Mouse (Mus musculus) midbrain, embryonic 14.5 days (tissue): ENCODE results near the gene Rcan2. TPM values are rescaled to one million over a fixed set of nuclear protein-coding genes. Genes with fewer than 3 reads are reported as not detected.

Experiments used
- ATAC-seq: fragments of 200-750 bp; cut with Nextera tagmentation; 2 replicates; pipeline ENCODE4 v1.8.0; 2017; ENCODE audit warnings: moderate number of reproducible peaks, moderate library complexity; ENCODE audit not compliant: low FRiP score, low TSS enrichment
- DNase-seq: peaks from one replicate; pipeline ENCODE4 v3.0.0-alpha.2; 2015
- H3K27ac ChIP-seq: fragments of 300-500 bp; sonication (generic); replicated peaks from 2 replicates; pipeline ENCODE4 v1.5.1; 2014; ENCODE audit warnings: mild to moderate bottlenecking, low read depth, low read length, moderate library complexity
- H3K27me3 ChIP-seq: fragments of 300-500 bp; sonication (generic); 2 replicates; pipeline ENCODE4 v1.6.1; 2014; ENCODE audit warnings: low read length, control low read depth, mixed read lengths; ENCODE audit not compliant: control insufficient read depth, insufficient read depth
- H3K36me3 ChIP-seq: fragments of 300-500 bp; sonication (generic); 2 replicates; pipeline ENCODE4 v1.6.1; 2014; ENCODE audit warnings: low read length, control low read depth; ENCODE audit not compliant: control insufficient read depth, insufficient read depth
- H3K4me1 ChIP-seq: fragments of 300-500 bp; sonication (generic); 2 replicates; pipeline ENCODE4 v1.6.1; 2014; ENCODE audit warnings: mild to moderate bottlenecking, antibody characterized with exemption, low read length, control low read depth; ENCODE audit not compliant: control insufficient read depth, insufficient read depth
- H3K4me2 ChIP-seq: fragments of 300-500 bp; sonication (generic); 2 replicates; pipeline ENCODE4 v1.6.1; 2014; ENCODE audit warnings: mild to moderate bottlenecking, low read length, moderate library complexity
- H3K4me3 ChIP-seq: fragments of 300-500 bp; sonication (generic); replicated peaks from 2 replicates; pipeline ENCODE4 v1.5.1; 2014; ENCODE audit warnings: low read depth, low read length
- H3K9ac ChIP-seq: fragments of 300-500 bp; sonication (generic); replicated peaks from 2 replicates; pipeline ENCODE4 v1.6.1; 2014; ENCODE audit warnings: mild to moderate bottlenecking, low read length, moderate library complexity
- H3K9me3 ChIP-seq: fragments of 300-500 bp; sonication (generic); 2 replicates; pipeline ENCODE4 v1.6.1; 2016; ENCODE audit warnings: low read length, control low read depth, mixed read lengths; ENCODE audit not compliant: control insufficient read depth
- WGBS: fragments of 180-500 bp; shearing (Covaris S2); extraction: QIAGEN DNeasy Blood & Tissue Kit; methylation state at CpG from one replicate; pipeline ENCODE4 v1.1.7; 2014; 5-methylcytosine and 5-hydroxymethylcytosine counted together
- polyA plus RNA-seq: library from polyadenylated mRNA; unstranded; fragments of >200 nt; fragmentation: Nextera tagmentation; extraction: Ambion mirVana; gene quantifications from 2 replicates; pipeline ENCODE4 v1.2.1, GENCODE M21; 2014

The Rcan2 gene
- polyA plus RNA-seq, 1 experiment from 2014 or later: 79.4 TPM

- ATAC-seq: no peak
- 88% methylated on average over 3 of the region's 3 CpGs for WGBS
These were observed 158.6 kb downstream of the Rcan2 start for GRCm38 (mm10) chr17:43959797-43960196.

GRCm38 (mm10) chr17:43969943-43970342, 168.8 kb downstream of the Rcan2 start:
- Histone ChIP-seq H3K36me3 (no peaks in the 10 kb centered on the region), H3K9ac (no peak overlapping the region), H3K4me3 (no peak overlapping the region), H3K4me2 (no peak overlapping the region), H3K27me3 (no peaks in the 10 kb centered on the region), H3K4me1 (no peaks in the 10 kb centered on the region), H3K9me3 (no peaks in the 10 kb centered on the region), H3K27ac (no peak overlapping the region)
- ATAC-seq (no peak), DNase-seq (no peak)
- 92% methylated on average over 10 of the region's 10 CpGs for WGBS

More at GRCm38 (mm10) chr17:43959797-43960196, 158.6 kb downstream of the Rcan2 start:
- H3K4me2 ChIP-seq: no peak overlapping the region
- no peak overlapping the region for H3K9ac ChIP-seq
- no peak for DNase-seq
- H3K4me1 ChIP-seq: 0 out of 2 replicates have a peak, but pooled peaks cover 3% of the 10 kb centered on the region
- no peak overlapping the region for H3K27ac ChIP-seq
- no peak overlapping the region for H3K4me3 ChIP-seq
- H3K9me3 ChIP-seq: no peaks in the 10 kb centered on the region
- no peaks in the 10 kb centered on the region for H3K36me3 ChIP-seq
- no peaks in the 10 kb centered on the region for H3K27me3 ChIP-seq

- Histone ChIP-seq H3K9ac (no peak overlapping the region), H3K4me2 (no peak overlapping the region), H3K36me3 (no peaks in the 10 kb centered on the region), H3K4me1 (no peaks in the 10 kb centered on the region), H3K27ac (no peak overlapping the region), H3K4me3 (no peak overlapping the region), H3K27me3 (no peaks in the 10 kb centered on the region), H3K9me3 (no peaks in the 10 kb centered on the region)
- DNase-seq (no peak), ATAC-seq (no peak)
- 84% methylated on average over 2 of the region's 2 CpGs for WGBS
These were observed 176.4 kb downstream of the Rcan2 start for GRCm38 (mm10) chr17:43977572-43977971.

- H3K4me3 ChIP-seq: no peak overlapping the region
- H3K9ac ChIP-seq: no peak overlapping the region
- H3K36me3 ChIP-seq: no peaks in the 10 kb centered on the region
- no peaks in the 10 kb centered on the region for H3K4me1 ChIP-seq
- 84% methylated on average over 3 of the region's 3 CpGs for WGBS
- no peak overlapping the region for H3K4me2 ChIP-seq
- no peak for DNase-seq
- H3K27me3 ChIP-seq: no peaks in the 10 kb centered on the region
- no peak for ATAC-seq
- H3K9me3 ChIP-seq: no peaks in the 10 kb centered on the region
- H3K27ac ChIP-seq: no peak overlapping the region
These were observed 178.8 kb downstream of the Rcan2 start for GRCm38 (mm10) chr17:43979925-43980324.

- 94% methylated on average over 1 of the region's 1 CpGs for WGBS
- Histone ChIP-seq H3K4me1 (no peaks in the 10 kb centered on the region), H3K27ac (no peak overlapping the region), H3K4me3 (no peak overlapping the region), H3K36me3 (no peaks in the 10 kb centered on the region), H3K27me3 (no peaks in the 10 kb centered on the region), H3K4me2 (no peak overlapping the region), H3K9me3 (no peaks in the 10 kb centered on the region), H3K9ac (no peak overlapping the region)
- ATAC-seq (no peak), DNase-seq (no peak)
These were observed 181.4 kb downstream of the Rcan2 start for GRCm38 (mm10) chr17:43982505-43982904.

- ATAC-seq: peak; percentile 57; the same call in 1 of the 2 replicates
- WGBS: 40% methylated on average over 5 of the region's 5 CpGs
- H3K27ac ChIP-seq: peak overlapping the region; percentile 56
These were observed 188.3 kb downstream of the Rcan2 start for GRCm38 (mm10) chr17:43989334-43989945.

GRCm38 (mm10) chr17:43990957-43991383, 189.8 kb downstream of the Rcan2 start:
- DNase-seq (no peak), ATAC-seq (no peak)
- Histone ChIP-seq H3K4me3 (no peak overlapping the region), H3K36me3 (no peaks in the 10 kb centered on the region), H3K9me3 (no peaks in the 10 kb centered on the region), H3K27me3 (no peaks in the 10 kb centered on the region), H3K4me1 (0 out of 2 replicates have a peak, but pooled peaks cover 3% of the 10 kb centered on the region), H3K4me2 (no peak overlapping the region), H3K9ac (no peak overlapping the region), H3K27ac (no peak overlapping the region)
- WGBS: 78% methylated on average over 10 of the region's 10 CpGs

More at GRCm38 (mm10) chr17:43989334-43989945, 188.3 kb downstream of the Rcan2 start:
- no peaks in the 10 kb centered on the region for H3K36me3 ChIP-seq
- DNase-seq: peak; percentile 84
- no peak overlapping the region for H3K9ac ChIP-seq
- no peak overlapping the region for H3K4me3 ChIP-seq
- 0 out of 2 replicates have a peak, but pooled peaks cover 3% of the 10 kb centered on the region for H3K4me1 ChIP-seq
- H3K9me3 ChIP-seq: no peaks in the 10 kb centered on the region
- no peaks in the 10 kb centered on the region for H3K27me3 ChIP-seq
- no peak overlapping the region for H3K4me2 ChIP-seq

- H3K4me2 ChIP-seq: no peak overlapping the region
- H3K4me1 ChIP-seq: 0 out of 2 replicates have a peak, but pooled peaks cover 3% of the 10 kb centered on the region
- WGBS: 7% methylated on average over 4 of the region's 4 CpGs
- no peaks in the 10 kb centered on the region for H3K9me3 ChIP-seq
- no peaks in the 10 kb centered on the region for H3K36me3 ChIP-seq
- DNase-seq (peak; percentile 72), ATAC-seq (peak; percentile 40; the same call in 1 of the 2 replicates)
- H3K27ac ChIP-seq: no peak overlapping the region
- no peak overlapping the region for H3K9ac ChIP-seq
- no peak overlapping the region for H3K4me3 ChIP-seq
- no peaks in the 10 kb centered on the region for H3K27me3 ChIP-seq
These were observed 192.9 kb downstream of the Rcan2 start for GRCm38 (mm10) chr17:43994080-43994479.

GRCm38 (mm10) chr17:43997514-43997913, 196.4 kb downstream of the Rcan2 start:
- no peaks in the 10 kb centered on the region for H3K4me1 ChIP-seq
- WGBS: 80% methylated on average over 7 of the region's 7 CpGs
- ATAC-seq: no peak
- H3K9me3 ChIP-seq: no peaks in the 10 kb centered on the region
- no peaks in the 10 kb centered on the region for H3K27me3 ChIP-seq
- H3K27ac ChIP-seq: peak overlapping the region; percentile 46
- H3K9ac ChIP-seq: no peak overlapping the region
- H3K4me2 ChIP-seq: no peak overlapping the region
- DNase-seq: peak; percentile 52
- no peak overlapping the region for H3K4me3 ChIP-seq
- H3K36me3 ChIP-seq: no peaks in the 10 kb centered on the region
